Mouse (Mus musculus) thymus, postnatal 14 days (tissue): ENCODE measurements at regions not wholly inside any gene's neighbourhood (a gene's known extent, or its start where the extent isn't known, plus 50 kb on each side); places are given as distances from the start of the nearest gene placed in this dataset.
"Not testable (repeated sequence)": the region's sequence is repeated elsewhere in the genome, so short reads cannot be mapped to it uniquely, and the experiment has no call there.

Experiments used
- DNase-seq: peaks from one replicate; pipeline ENCODE4 v3.0.0; 2021

- DNase-seq, result not testable (repeated sequence)
Measured at GRCm38 (mm10) chr8:118209301-118209700, 74.2 kb upstream of the Cdh13 start.

GRCm38 (mm10) chr8:118190866-118191265 lies 92.7 kb upstream of the Cdh13 start:
- DNase-seq, result no peak

GRCm38 (mm10) chr8:118189226-118189625 lies 94.3 kb upstream of the Cdh13 start:
- no peak for DNase-seq

GRCm38 (mm10) chr8:118169001-118169413 lies 114.5 kb upstream of the Cdh13 start:
- no peak for DNase-seq

GRCm38 (mm10) chr8:118162171-118162570 lies 121.4 kb upstream of the Cdh13 start:
- no peak for DNase-seq

GRCm38 (mm10) chr8:118147359-118148205 lies 136.0 kb upstream of the Cdh13 start:
- DNase-seq, result no peak

- DNase-seq, result no peak
Measured at GRCm38 (mm10) chr8:118144546-118144945, 139.0 kb upstream of the Cdh13 start.

GRCm38 (mm10) chr8:118142311-118142710 lies 141.2 kb upstream of the Cdh13 start:
- no peak for DNase-seq

- DNase-seq, result no peak
Measured at GRCm38 (mm10) chr8:118139928-118140327, 143.6 kb upstream of the Cdh13 start.

- no peak for DNase-seq
Measured at GRCm38 (mm10) chr8:118137846-118138245, 145.7 kb upstream of the Cdh13 start.

- DNase-seq, result no peak
Measured at GRCm38 (mm10) chr8:118124993-118125392, 158.5 kb upstream of the Cdh13 start.

- no peak for DNase-seq
Measured at GRCm38 (mm10) chr8:118114253-118114652, 169.3 kb upstream of the Cdh13 start.

- DNase-seq, result no peak
Measured at GRCm38 (mm10) chr8:118104464-118105050, 179.0 kb upstream of the Cdh13 start.

GRCm38 (mm10) chr8:118101346-118101745 lies 182.2 kb upstream of the Cdh13 start:
- DNase-seq, result no peak

- DNase-seq, result no peak
Measured at GRCm38 (mm10) chr8:118062736-118063135, 220.8 kb upstream of the Cdh13 start.

- no peak for DNase-seq
Measured at GRCm38 (mm10) chr8:118056781-118057180, 226.8 kb upstream of the Cdh13 start.

GRCm38 (mm10) chr8:118055536-118055935 lies 228.0 kb upstream of the Cdh13 start:
- DNase-seq, result no peak

GRCm38 (mm10) chr8:118050386-118050785 lies 233.1 kb upstream of the Cdh13 start:
- no peak for DNase-seq

GRCm38 (mm10) chr8:118042253-118042860 lies 240.6 kb upstream of the Mphosph6 start:
- DNase-seq, result no peak

- no peak for DNase-seq
Measured at GRCm38 (mm10) chr8:118041253-118041652, 239.5 kb upstream of the Mphosph6 start.

GRCm38 (mm10) chr8:118037801-118038200 lies 236.1 kb upstream of the Mphosph6 start:
- DNase-seq, result no peak

- DNase-seq, result no peak
Measured at GRCm38 (mm10) chr8:118034051-118034450, 232.3 kb upstream of the Mphosph6 start.

GRCm38 (mm10) chr8:118031406-118031805 lies 229.7 kb upstream of the Mphosph6 start:
- no peak for DNase-seq
